Mouse (Mus musculus): ENCODE measurements around the gene Cacna2d4. TPM values are rescaled to one million over a fixed set of nuclear protein-coding genes. Genes with fewer than 3 reads are reported as not detected.

Gene Cacna2d4
- 0.58 TPM in 1 of 2 replicates, not detected in the other for polyA plus RNA-seq (2011; ENCODE audit: insufficient read depth, insufficient read length, low read depth, missing spikeins)

GRCm38 (mm10) chr6:119236241-119236640 lies at the start of gene Cacna2d4:
Gene Cacna2d4, plus strand, starts transcription at chr6:119236526.
- Histone ChIP-seq H3K4me1 (ENCODE audit: control insufficient read depth, insufficient read depth, low read length) (no peaks in the 10 kb centered on the region), H3K27ac (ENCODE audit: insufficient read depth, low read length) (no peak within 1 kb of the TSS), H3K36me3 (ENCODE audit: control insufficient read depth, insufficient read depth, low read length, poor library complexity, severe bottlenecking) (no peaks in the 10 kb centered on the region), H3K27me3 (ENCODE audit: control insufficient read depth, insufficient read depth, low read length, poor library complexity, severe bottlenecking) (no peaks in the 10 kb centered on the region), H3K9ac (ENCODE audit: low read depth, poor library complexity, severe bottlenecking) (no peak within 1 kb of the TSS), H3K4me3 (ENCODE audit: low read depth, low read length) (no peak within 1 kb of the TSS), H3K9me3 (replicated peaks; ENCODE audit: control insufficient read depth, insufficient read depth, low read length, poor library complexity, severe bottlenecking) (no peaks in the 10 kb centered on the region)
- TF ChIP-seq POLR2A (IDR thresholded peaks at IDR 0.05; ENCODE audit: insufficient read depth, low read length): no peak
- TF ChIP-seq EP300 (IDR thresholded peaks at IDR 0.05; ENCODE audit: insufficient read depth, low read depth, low read length): no peak
- TF ChIP-seq CTCF (IDR thresholded peaks at IDR 0.05; ENCODE audit: low read depth, low read length): no peak

DNA sequence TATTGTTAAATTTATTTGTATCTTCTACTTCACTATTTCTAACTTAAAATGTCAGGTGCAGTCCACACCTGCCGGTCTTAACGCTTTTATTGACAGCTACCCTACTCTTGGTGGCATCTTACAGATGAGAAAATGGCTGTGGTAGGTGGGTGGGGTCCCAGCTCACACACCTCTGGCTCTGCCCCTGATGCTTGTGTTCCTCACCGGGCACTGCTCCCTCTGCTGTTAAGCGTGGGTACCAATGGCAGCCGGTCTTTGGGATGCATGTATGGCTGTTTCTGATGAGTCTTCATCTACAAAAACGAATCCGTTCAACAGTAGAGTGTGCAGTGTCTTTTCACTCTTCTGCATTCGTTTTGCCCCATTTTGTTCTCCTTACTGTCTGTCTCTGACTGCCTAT lies 49.7 kb upstream of the Cacna2d4 start:
- no peak overlapping the region for H3K27ac ChIP-seq (ENCODE audit: insufficient read depth, low read length)
- no peak overlapping the region for H3K4me3 ChIP-seq (ENCODE audit: low read depth, low read length)
- no peak overlapping the region for H3K9ac ChIP-seq (ENCODE audit: low read depth, poor library complexity, severe bottlenecking)
- no peaks in the 10 kb centered on the region for H3K36me3 ChIP-seq (ENCODE audit: control insufficient read depth, insufficient read depth, low read length, poor library complexity, severe bottlenecking)
- no peaks in the 10 kb centered on the region for H3K27me3 ChIP-seq (ENCODE audit: control insufficient read depth, insufficient read depth, low read length, poor library complexity, severe bottlenecking)
- no peak for TF ChIP-seq EP300 (IDR thresholded peaks at IDR 0.05; ENCODE audit: insufficient read depth, low read depth, low read length)
- TF ChIP-seq CTCF (IDR thresholded peaks at IDR 0.05; ENCODE audit: low read depth, low read length): peak; percentile 18
- no peaks in the 10 kb centered on the region for H3K9me3 ChIP-seq (replicated peaks; ENCODE audit: control insufficient read depth, insufficient read depth, low read length, poor library complexity, severe bottlenecking)
- no peaks in the 10 kb centered on the region for H3K4me1 ChIP-seq (ENCODE audit: control insufficient read depth, insufficient read depth, low read length)

DNA sequence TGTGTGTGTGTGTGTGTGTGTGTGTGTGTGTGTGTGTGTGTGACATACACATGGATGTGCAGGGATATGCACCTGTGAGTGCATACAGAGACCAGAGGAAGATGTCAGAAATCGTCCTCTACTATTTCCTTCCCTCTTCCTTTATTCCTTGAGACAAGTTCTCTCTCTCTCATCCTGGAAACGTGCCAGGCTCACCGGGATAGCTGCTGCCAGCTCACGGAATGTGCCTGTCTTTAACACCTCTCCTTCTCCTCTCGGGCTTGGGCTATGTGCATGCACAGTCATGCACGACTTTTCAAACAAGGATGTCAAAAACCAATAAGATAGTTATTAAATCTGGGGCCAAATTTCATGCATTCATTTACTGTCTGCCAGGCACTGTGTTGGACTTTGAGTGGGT lies 48.7 kb upstream of the Cacna2d4 start:
- Histone ChIP-seq H3K36me3 (ENCODE audit: control insufficient read depth, insufficient read depth, low read length, poor library complexity, severe bottlenecking) (no peaks in the 10 kb centered on the region), H3K9ac (ENCODE audit: low read depth, poor library complexity, severe bottlenecking) (no peak overlapping the region), H3K9me3 (replicated peaks; ENCODE audit: control insufficient read depth, insufficient read depth, low read length, poor library complexity, severe bottlenecking) (peaks cover under 1% of the 10 kb centered on the region), H3K27ac (ENCODE audit: insufficient read depth, low read length) (no peak overlapping the region), H3K4me1 (ENCODE audit: control insufficient read depth, insufficient read depth, low read length) (no peaks in the 10 kb centered on the region), H3K4me3 (ENCODE audit: low read depth, low read length) (no peak overlapping the region), H3K27me3 (ENCODE audit: control insufficient read depth, insufficient read depth, low read length, poor library complexity, severe bottlenecking) (no peaks in the 10 kb centered on the region)
- TF ChIP-seq POLR2A (IDR thresholded peaks at IDR 0.05; ENCODE audit: insufficient read depth, low read length) (no peak), EP300 (IDR thresholded peaks at IDR 0.05; ENCODE audit: insufficient read depth, low read depth, low read length) (no peak), CTCF (IDR thresholded peaks at IDR 0.05; ENCODE audit: low read depth, low read length) (no peak)

- Histone ChIP-seq H3K27ac (ENCODE audit: insufficient read depth, low read length) (no peak overlapping the region), H3K27me3 (ENCODE audit: control insufficient read depth, insufficient read depth, low read length, poor library complexity, severe bottlenecking) (no peaks in the 10 kb centered on the region), H3K36me3 (ENCODE audit: control insufficient read depth, insufficient read depth, low read length, poor library complexity, severe bottlenecking) (no peaks in the 10 kb centered on the region), H3K9me3 (replicated peaks; ENCODE audit: control insufficient read depth, insufficient read depth, low read length, poor library complexity, severe bottlenecking) (peaks cover 8% of the 10 kb centered on the region), H3K4me3 (ENCODE audit: low read depth, low read length) (no peak overlapping the region), H3K4me1 (ENCODE audit: control insufficient read depth, insufficient read depth, low read length) (no peaks in the 10 kb centered on the region), H3K9ac (ENCODE audit: low read depth, poor library complexity, severe bottlenecking) (no peak overlapping the region)
- TF ChIP-seq EP300 (IDR thresholded peaks at IDR 0.05; ENCODE audit: insufficient read depth, low read depth, low read length): no peak
- TF ChIP-seq CTCF (IDR thresholded peaks at IDR 0.05; ENCODE audit: low read depth, low read length): no peak
- TF ChIP-seq POLR2A (IDR thresholded peaks at IDR 0.05; ENCODE audit: insufficient read depth, low read length): no peak
Observed at GRCm38 (mm10) chr6:119191478-119191877, 44.8 kb upstream of the Cacna2d4 start.

GRCm38 (mm10) chr6:119193571-119194154 lies 42.7 kb upstream of the Cacna2d4 start:
- Histone ChIP-seq H3K4me1 (ENCODE audit: control insufficient read depth, insufficient read depth, low read length) (peaks cover 2% of the 10 kb centered on the region), H3K27me3 (ENCODE audit: control insufficient read depth, insufficient read depth, low read length, poor library complexity, severe bottlenecking) (no peaks in the 10 kb centered on the region), H3K4me3 (ENCODE audit: low read depth, low read length) (no peak overlapping the region), H3K27ac (ENCODE audit: insufficient read depth, low read length) (no peak overlapping the region), H3K9ac (ENCODE audit: low read depth, poor library complexity, severe bottlenecking) (no peak overlapping the region), H3K9me3 (replicated peaks; ENCODE audit: control insufficient read depth, insufficient read depth, low read length, poor library complexity, severe bottlenecking) (peaks cover 8% of the 10 kb centered on the region), H3K36me3 (ENCODE audit: control insufficient read depth, insufficient read depth, low read length, poor library complexity, severe bottlenecking) (no peaks in the 10 kb centered on the region)
- TF ChIP-seq POLR2A (IDR thresholded peaks at IDR 0.05; ENCODE audit: insufficient read depth, low read length) (no peak), CTCF (IDR thresholded peaks at IDR 0.05; ENCODE audit: low read depth, low read length) (no peak), EP300 (IDR thresholded peaks at IDR 0.05; ENCODE audit: insufficient read depth, low read depth, low read length) (no peak)

- TF ChIP-seq CTCF (IDR thresholded peaks at IDR 0.05; ENCODE audit: low read depth, low read length): no peak
- no peak for TF ChIP-seq EP300 (IDR thresholded peaks at IDR 0.05; ENCODE audit: insufficient read depth, low read depth, low read length)
- no peak for TF ChIP-seq POLR2A (IDR thresholded peaks at IDR 0.05; ENCODE audit: insufficient read depth, low read length)
- H3K4me3 ChIP-seq (ENCODE audit: low read depth, low read length): no peak overlapping the region
- H3K4me1 ChIP-seq (ENCODE audit: control insufficient read depth, insufficient read depth, low read length): peaks cover 2% of the 10 kb centered on the region
- H3K27ac ChIP-seq (ENCODE audit: insufficient read depth, low read length): no peak overlapping the region
- no peak overlapping the region for H3K9ac ChIP-seq (ENCODE audit: low read depth, poor library complexity, severe bottlenecking)
- peaks cover 8% of the 10 kb centered on the region for H3K9me3 ChIP-seq (replicated peaks; ENCODE audit: control insufficient read depth, insufficient read depth, low read length, poor library complexity, severe bottlenecking)
- H3K27me3 ChIP-seq (ENCODE audit: control insufficient read depth, insufficient read depth, low read length, poor library complexity, severe bottlenecking): no peaks in the 10 kb centered on the region
- no peaks in the 10 kb centered on the region for H3K36me3 ChIP-seq (ENCODE audit: control insufficient read depth, insufficient read depth, low read length, poor library complexity, severe bottlenecking)
Observed at GRCm38 (mm10) chr6:119194161-119194560, 42.2 kb upstream of the Cacna2d4 start.
